ENCODE assay signal across 11 mouse cellular contexts in genomic region chr4:108838031-108838430, GRCm38 (mm10). TPM values are rescaled to one million over a fixed set of nuclear protein-coding genes. Genes with fewer than 3 reads are reported as not detected.
DNase-seq lines count a peak whose midpoint lies in the region; TF ChIP-seq lines count a peak whose summit lies in the region.
"Had no signal": no experiment of that assay in that cellular context is flagged by ENCODE, and none has a peak within 500 bp of the region (broad histone marks: within the 10 kb centered on the region; RNA-seq: fewer than 3 reads in every experiment).

No protein-coding gene starts in this region.

- H3K4me3 ChIP-seq in layer of hippocampus, adult 2 months, result no peak overlapping the region
- H3K4me3 ChIP-seq: hindbrain, embryonic 15.5 days; megakaryocyte, embryonic 14.5 days; neural tube, embryonic 13.5 days had no signal

- peak overlapping the region; percentile 54 for H3K27ac ChIP-seq in layer of hippocampus, adult 2 months
- H3K27ac ChIP-seq: hindbrain, embryonic 15.5 days; neural tube, embryonic 13.5 days had no signal

- no peak for TF ChIP-seq CTCF in layer of hippocampus, adult 2 months (conservative IDR thresholded peaks at IDR 0.05)

- peak; percentile 27 for DNase-seq in cerebellum, adult 11 months
- DNase-seq in cerebellum, postnatal 10 days, result no peak
- DNase-seq in layer of hippocampus, adult 2 months (ENCODE audit: low spot score in 2 of 2), result peak; percentile 29 to 41
- no peak for DNase-seq in layer of hippocampus, postnatal 25 days (ENCODE audit: extremely low spot score in 1 of 2, low spot score in 1 of 2)
- peak; percentile 20 to 41 for DNase-seq in cerebellum, postnatal 25 days
- peak; percentile 13 for DNase-seq in layer of hippocampus, postnatal 36 days
- no peak for DNase-seq in adrenal gland, postnatal 14 days
- DNase-seq in thymus, adult 18-20 months, result no peak

RNA-seq across cellular contexts. Expression of gene Txndc12, which starts 3.6 kb away (rescaled TPM):
- 10 to 100 TPM; 32.3 to 33.8 TPM for total RNA-seq in layer of hippocampus, adult 2 months (2021)
- 10 to 100 TPM; 37.0 to 37.7 TPM for total RNA-seq in layer of hippocampus, postnatal 25 days (2021)
- 10 to 100 TPM; 32.9 to 35.6 TPM for total RNA-seq in layer of hippocampus, postnatal 36 days (2021)
- total RNA-seq in adrenal gland, postnatal 14 days (2021), result 63.8 and 73.9 TPM in 2 replicates

RNA-seq across cellular contexts. Expression of gene Btf3l4, which starts 4.6 kb away (rescaled TPM):
- total RNA-seq in layer of hippocampus, adult 2 months (2021), result 10 to 100 TPM; 87.9 to 89.4 TPM
- total RNA-seq in layer of hippocampus, postnatal 25 days (2021), result 10 to 100 TPM; 92.4 to 93.2 TPM
- total RNA-seq in layer of hippocampus, postnatal 36 days (2021), result 10 to 100 TPM; 79.0 to 83.1 TPM
- 116 and 127 TPM in 2 replicates for total RNA-seq in adrenal gland, postnatal 14 days (2021)

RNA-seq across cellular contexts. Expression of gene Kti12, which starts 9.6 kb away (rescaled TPM):
- 10 to 100 TPM; 18.1 to 18.9 TPM for total RNA-seq in layer of hippocampus, adult 2 months (2021)
- 10 to 100 TPM; 18.1 to 20.1 TPM for total RNA-seq in layer of hippocampus, postnatal 25 days (2021)
- 10 to 100 TPM; 18.2 to 21.4 TPM for total RNA-seq in layer of hippocampus, postnatal 36 days (2021)
- 29.3 and 32.1 TPM in 2 replicates for total RNA-seq in adrenal gland, postnatal 14 days (2021)

RNA-seq across cellular contexts. Expression of gene A730015C16Rik, which starts 10.4 kb away (rescaled TPM):
- total RNA-seq in layer of hippocampus, adult 2 months (2021), result not detected
- total RNA-seq in layer of hippocampus, postnatal 25 days (2021), result under 1 TPM in 1 of 2 experiments, not detected in 1; 0.37 TPM
- total RNA-seq in layer of hippocampus, postnatal 36 days (2021), result not detected
- total RNA-seq in adrenal gland, postnatal 14 days (2021), result 0.53 TPM in 1 of 2 replicates, not detected in the other

RNA-seq across cellular contexts. Expression of gene Rab3b, which starts 40.8 kb away (rescaled TPM):
- total RNA-seq in layer of hippocampus, adult 2 months (2021), result 10 to 100 TPM; 46.2 to 48.3 TPM
- total RNA-seq in layer of hippocampus, postnatal 25 days (2021), result 10 to 100 TPM; 46.0 to 55.2 TPM
- total RNA-seq in layer of hippocampus, postnatal 36 days (2021), result 10 to 100 TPM; 45.6 to 58.0 TPM
- total RNA-seq in adrenal gland, postnatal 14 days (2021), result 40.1 and 50.7 TPM in 2 replicates

Comparison
In these comparisons a context has a peak if more than half of its experiments do, and no peak if none do; other contexts are left out.
1. DNase-seq: peak in cerebellum, adult 11 months (single experiment), layer of hippocampus, adult 2 months (2 of 2), cerebellum, postnatal 25 days (2 of 2) and layer of hippocampus, postnatal 36 days (2 of 2); none in cerebellum, postnatal 10 days (0 of 2), layer of hippocampus, postnatal 25 days (0 of 2), adrenal gland, postnatal 14 days (single experiment) and thymus, adult 18-20 months (0 of 2).